In the genomic region with DNA sequence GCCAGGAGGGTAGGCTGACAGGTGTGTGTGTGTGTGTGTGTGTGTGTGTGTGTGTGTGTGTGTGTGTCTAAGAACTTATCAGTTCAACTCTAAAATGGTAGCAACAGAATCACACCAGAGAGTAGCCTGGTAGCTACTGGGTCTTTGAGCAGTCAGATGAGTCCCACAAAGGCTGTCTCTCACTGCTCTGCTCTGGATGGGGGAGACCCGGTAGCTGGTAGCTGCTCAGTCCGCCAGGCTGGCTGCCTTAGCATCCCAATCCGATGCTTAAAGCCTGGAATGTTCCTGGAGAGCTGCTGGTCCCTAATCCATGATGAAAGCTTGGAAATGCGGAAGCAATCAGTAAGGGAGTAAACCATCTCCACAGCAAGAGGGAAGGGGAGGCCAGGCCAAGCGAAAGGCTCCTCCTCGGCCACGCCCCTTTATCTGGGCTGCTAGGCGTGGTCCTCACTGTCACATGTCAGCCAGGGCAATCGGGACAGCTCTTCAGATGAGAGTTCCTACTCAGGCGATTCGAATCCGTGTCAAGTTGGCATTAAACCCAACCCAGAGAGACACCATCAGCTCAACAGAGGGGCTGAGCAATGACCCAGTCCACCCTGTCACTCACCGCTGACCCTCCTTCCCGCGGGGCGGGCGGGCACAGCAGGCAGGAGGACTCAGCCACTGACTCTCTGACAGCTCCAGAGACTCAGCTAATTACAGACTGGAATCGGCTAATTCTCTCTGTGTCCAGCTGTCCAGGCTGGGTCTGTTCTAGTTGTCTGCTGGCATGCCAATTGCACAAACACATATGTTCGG, we compare ENCODE assay signal across 8 mouse cellular contexts. TPM values are rescaled to one million over a fixed set of nuclear protein-coding genes. Genes with fewer than 3 reads are reported as not detected.
DNase-seq lines count a peak whose midpoint lies in the region; ATAC-seq and TF ChIP-seq lines count a peak whose summit lies in the region.

No protein-coding gene starts in this region.

- no peak overlapping the region for H3K9ac ChIP-seq in embryonic facial prominence, embryonic 15.5 days
- H3K9ac ChIP-seq in heart, embryonic 13.5 days, result peak overlapping the region; percentile 11; the same call in 1 of the 2 replicates
- 0 out of 2 replicates have a peak overlapping the region, but pooled peaks have one; percentile 33 for H3K9ac ChIP-seq in kidney, postnatal 0 days (ENCODE audit: low read depth, low read length)
- no peak overlapping the region for H3K9ac ChIP-seq in stomach, embryonic 14.5 days (replicated peaks; ENCODE audit: low read depth, low read length)

- H3K36me3 ChIP-seq in embryonic facial prominence, embryonic 15.5 days, result no peaks in the 10 kb centered on the region
- H3K36me3 ChIP-seq in heart, embryonic 13.5 days, result no peaks in the 10 kb centered on the region
- H3K36me3 ChIP-seq in kidney, postnatal 0 days (ENCODE audit: insufficient read depth, low read length), result no peaks in the 10 kb centered on the region
- no peaks in the 10 kb centered on the region for H3K36me3 ChIP-seq in stomach, embryonic 14.5 days (ENCODE audit: control insufficient read depth, insufficient read depth, low read length)

- H3K27ac ChIP-seq in embryonic facial prominence, embryonic 15.5 days (replicated peaks), result no peak overlapping the region
- no peak overlapping the region for H3K27ac ChIP-seq in heart, embryonic 13.5 days (replicated peaks)
- H3K27ac ChIP-seq in kidney, postnatal 0 days, result no peak overlapping the region
- H3K27ac ChIP-seq in stomach, embryonic 14.5 days (ENCODE audit: low read length), result no peak overlapping the region

- peak overlapping the region; percentile 45 for H3K4me2 ChIP-seq in embryonic facial prominence, embryonic 15.5 days (replicated peaks)
- H3K4me2 ChIP-seq in heart, embryonic 13.5 days, result peak overlapping the region; percentile 65
- peak overlapping the region; percentile 47 for H3K4me2 ChIP-seq in kidney, postnatal 0 days (ENCODE audit: low read length)
- H3K4me2 ChIP-seq in stomach, embryonic 14.5 days (replicated peaks; ENCODE audit: low read depth, low read length), result peak overlapping the region; percentile 24

- peak; percentile 15 for DNase-seq in ovary, adult 18-20 months (ENCODE audit: low spot score)
- no peak for DNase-seq in ovary, postnatal 10 days (ENCODE audit: low spot score)
- DNase-seq in kidney, postnatal 0 days (ENCODE audit: low spot score), result peak; percentile 66
- peak; percentile 86 for DNase-seq in lung, postnatal 36 days
- DNase-seq in layer of hippocampus, postnatal 36 days, result no peak

- ATAC-seq in embryonic facial prominence, embryonic 15.5 days (ENCODE audit: insufficient number of reproducible peaks, low FRiP score, low TSS enrichment, low read depth), result peak; percentile 61
- peak; percentile 33; the same call in 1 of the 2 replicates for ATAC-seq in heart, embryonic 13.5 days (ENCODE audit: extremely low read depth, insufficient number of reproducible peaks, low FRiP score, low TSS enrichment)
- peak; percentile 63; the same call in 1 of the 2 replicates for ATAC-seq in kidney, postnatal 0 days (replicated peaks; ENCODE audit: low FRiP score, low read depth)
- no peak; the same call in 1 of the 2 replicates for ATAC-seq in stomach, embryonic 14.5 days (ENCODE audit: insufficient number of reproducible peaks, insufficient read depth, low FRiP score, low read depth)

- no peak for TF ChIP-seq CTCF in kidney, postnatal 0 days (IDR thresholded peaks at IDR 0.05; ENCODE audit: low read depth)

- H3K27me3 ChIP-seq in embryonic facial prominence, embryonic 15.5 days, result peaks cover 9% of the 10 kb centered on the region
- H3K27me3 ChIP-seq in heart, embryonic 13.5 days (replicated peaks), result peaks cover 21% of the 10 kb centered on the region
- no peaks in the 10 kb centered on the region for H3K27me3 ChIP-seq in kidney, postnatal 0 days (ENCODE audit: insufficient read depth, low read length)
- no peaks in the 10 kb centered on the region for H3K27me3 ChIP-seq in stomach, embryonic 14.5 days (ENCODE audit: control insufficient read depth, insufficient read depth, low read length)

- no peaks in the 10 kb centered on the region for H3K9me3 ChIP-seq in embryonic facial prominence, embryonic 15.5 days (replicated peaks)
- H3K9me3 ChIP-seq in heart, embryonic 13.5 days, result no peaks in the 10 kb centered on the region
- no peaks in the 10 kb centered on the region for H3K9me3 ChIP-seq in kidney, postnatal 0 days (replicated peaks; ENCODE audit: low read length)
- no peaks in the 10 kb centered on the region for H3K9me3 ChIP-seq in stomach, embryonic 14.5 days (ENCODE audit: control insufficient read depth, low read depth, low read length)

- peaks cover 30% of the 10 kb centered on the region for H3K4me1 ChIP-seq in embryonic facial prominence, embryonic 15.5 days
- peaks cover 25% of the 10 kb centered on the region for H3K4me1 ChIP-seq in heart, embryonic 13.5 days
- H3K4me1 ChIP-seq in kidney, postnatal 0 days (replicated peaks; ENCODE audit: insufficient read depth, low read length), result 0 out of 2 replicates have a peak, but pooled peaks cover 4% of the 10 kb centered on the region
- H3K4me1 ChIP-seq in stomach, embryonic 14.5 days (ENCODE audit: control insufficient read depth, insufficient read depth, low read length), result peaks cover 15% of the 10 kb centered on the region

- H3K4me3 ChIP-seq in embryonic facial prominence, embryonic 15.5 days (replicated peaks), result peak overlapping the region; percentile 30
- peak overlapping the region; percentile 43 for H3K4me3 ChIP-seq in heart, embryonic 13.5 days
- H3K4me3 ChIP-seq in kidney, postnatal 0 days (replicated peaks; ENCODE audit: low read depth, low read length), result peak overlapping the region; percentile 10; the same call in 1 of the 2 replicates
- H3K4me3 ChIP-seq in stomach, embryonic 14.5 days (ENCODE audit: low read depth, low read length), result 0 out of 2 replicates have a peak overlapping the region, but pooled peaks have one; percentile 11

- WGBS in embryonic facial prominence, embryonic 15.5 days, result 4% methylated on average over 19 of the region's 19 CpGs
- 6% methylated on average over 19 of the region's 19 CpGs for WGBS in heart, embryonic 13.5 days
- WGBS in kidney, postnatal 0 days, result 7% methylated on average over 19 of the region's 19 CpGs
- WGBS in stomach, embryonic 14.5 days, result 11% methylated on average over 19 of the region's 19 CpGs

RNA-seq across cellular contexts. Expression of a gene that starts 29.9 kb away (rescaled TPM):
- polyA plus RNA-seq in embryonic facial prominence, embryonic 15.5 days (2015; fragmentation: Nextera tagmentation; extraction: Ambion mirVana), result 11.6 and 13.1 TPM in 2 replicates
- 2.2 and 2.7 TPM in 2 replicates for polyA plus RNA-seq in heart, embryonic 13.5 days (2015; fragmentation: Nextera tagmentation; extraction: Ambion mirVana)
- polyA plus RNA-seq in kidney, postnatal 0 days (2015; fragmentation: Nextera tagmentation; extraction: Ambion mirVana), result 25.7 and 27.1 TPM in 2 replicates
- polyA plus RNA-seq in stomach, embryonic 14.5 days (2014; fragmentation: Nextera tagmentation; extraction: Ambion mirVana), result 11.1 and 11.4 TPM in 2 replicates
- under 1 TPM; 0.52 to 0.63 TPM for total RNA-seq in layer of hippocampus, postnatal 36 days (2021)

Comparison
In these comparisons a context has a peak if more than half of its experiments do, and no peak if none do; other contexts are left out.
1. DNase-seq: peak in ovary, adult 18-20 months (single experiment), kidney, postnatal 0 days (single experiment) and lung, postnatal 36 days (single experiment); none in ovary, postnatal 10 days (single experiment) and layer of hippocampus, postnatal 36 days (0 of 2).
2. H3K9ac ChIP-seq: peak in heart, embryonic 13.5 days (single experiment) and kidney, postnatal 0 days (single experiment); none in embryonic facial prominence, embryonic 15.5 days (single experiment) and stomach, embryonic 14.5 days (single experiment).
3. Peak in every context shown above with its lines, with median percentiles within 50 percentile points of each other: H3K4me2 ChIP-seq and H3K4me3 ChIP-seq.